ENCODE assay signal across 7 mouse cellular contexts in the genomic region with DNA sequence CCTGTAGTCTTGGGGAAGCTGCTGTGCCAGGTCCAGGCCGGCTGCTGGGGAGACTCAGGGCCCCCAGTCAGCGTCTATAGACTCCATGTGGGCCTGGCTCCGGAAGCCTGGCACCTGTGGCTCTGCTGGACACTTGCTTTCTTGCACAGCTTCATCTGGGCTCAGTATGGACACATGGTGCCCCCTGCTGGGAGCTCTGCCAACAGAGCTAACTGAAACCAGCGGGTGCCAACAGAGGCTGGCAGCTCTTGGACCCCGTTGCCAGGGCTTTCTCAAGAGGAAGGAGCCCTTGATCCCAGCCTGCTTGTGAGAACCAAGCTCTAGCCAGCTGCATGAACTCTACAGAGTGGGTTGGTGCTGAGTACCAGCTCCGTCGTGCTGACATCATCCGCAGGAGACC. TPM values are rescaled to one million over a fixed set of nuclear protein-coding genes. Genes with fewer than 3 reads are reported as not detected.
DNase-seq lines count a peak whose midpoint lies in the region; TF ChIP-seq lines count a peak whose summit lies in the region.

No protein-coding gene starts in this region.

- peak; percentile 19 to 56 for DNase-seq in spleen, adult 18-20 months
- no peak for DNase-seq in spleen, adult 12 weeks (ENCODE audit: low spot score)
- peak; percentile 60 for DNase-seq in brain, embryonic 18.5 days (ENCODE audit: low read depth, low spot score)
- peak; percentile 69 to 77 for DNase-seq in frontal cortex, postnatal 10 days (ENCODE audit: low spot score in 2 of 2)
- peak; percentile 65 to 66 for DNase-seq in layer of hippocampus, adult 2 months (ENCODE audit: low spot score in 2 of 2)
- DNase-seq in lung, postnatal 14 days: peak; percentile 76
- peak; percentile 31 for DNase-seq in skeletal muscle tissue, adult 2 months (ENCODE audit: low read depth, low spot score)

- no peak overlapping the region for H3K27ac ChIP-seq in layer of hippocampus, adult 2 months

- peak; percentile 74 for TF ChIP-seq CTCF in layer of hippocampus, adult 2 months (conservative IDR thresholded peaks at IDR 0.05)

- H3K4me3 ChIP-seq in layer of hippocampus, adult 2 months: no peak overlapping the region

RNA-seq across cellular contexts. Expression of gene Ruvbl1, which starts 21.7 kb away (rescaled TPM):
- 10 to 100 TPM; 40.3 to 41.1 TPM for total RNA-seq in layer of hippocampus, adult 2 months (2021)

RNA-seq across cellular contexts. Expression of gene Sec61a1, which starts 31.8 kb away (rescaled TPM):
- total RNA-seq in layer of hippocampus, adult 2 months (2021): 10 to 100 TPM; 80.9 to 94.0 TPM

RNA-seq across cellular contexts. Expression of gene Eefsec, which starts 40.6 kb away (rescaled TPM):
- 10 to 100 TPM; 27.5 to 29.4 TPM for total RNA-seq in layer of hippocampus, adult 2 months (2021)
